Mouse (Mus musculus) CH12.LX (cell line): ENCODE measurements around the gene Prkn. TPM values are rescaled to one million over a fixed set of nuclear protein-coding genes. Genes with fewer than 3 reads are reported as not detected.

Source experiments
- DNase-seq: peaks from one replicate; pipeline ENCODE4 v3.0.0-alpha.2; 2013; ENCODE audit errors: extremely low read depth
- H3K27ac ChIP-seq: 2 replicates; pipeline ENCODE4 v1.5.1; 2012; ENCODE audit warnings: low read depth, mild to moderate bottlenecking, control low read depth, moderate library complexity; ENCODE audit not compliant: insufficient read depth
- H3K27me3 ChIP-seq: replicated peaks from 2 replicates; pipeline ENCODE3; 2012; ENCODE audit warnings: inconsistent platforms
- H3K36me3 ChIP-seq, 2 experiments: replicated peaks in 1 of 2; 2 replicates each; pipeline versions ENCODE3 to v1.6.1; 2012; ENCODE audit warnings: inconsistent platforms in 1 of 2, low read length in 1 of 2, mild to moderate bottlenecking in 1 of 2, mixed read lengths in 1 of 2, moderate library complexity in 1 of 2; ENCODE audit not compliant: control insufficient read depth in 1 of 2, insufficient read depth in 1 of 2
- H3K4me1 ChIP-seq, 2 experiments: 2 replicates each; pipeline ENCODE4 v1.6.1; 2012; ENCODE audit warnings: inconsistent platforms in 1 of 2, moderate library complexity in 1 of 2; ENCODE audit not compliant: insufficient read depth in 2 of 2, control insufficient read depth in 1 of 2
- H3K4me2 ChIP-seq: 2 replicates; pipeline ENCODE4 v1.6.1; 2012; ENCODE audit warnings: low read depth, mild to moderate bottlenecking, control low read depth; ENCODE audit not compliant: poor library complexity, insufficient read depth, severe bottlenecking
- H3K4me3 ChIP-seq, 3 experiments: fragments of 150-350 bp in 1 of 3; sonication (generic) in 1 of 3; replicated peaks in 1 of 3; 2 replicates each; pipeline versions ENCODE3 to v1.5.1; 2011 to 2012; ENCODE audit warnings: low read depth in 2 of 3, low read length in 2 of 3, mild to moderate bottlenecking in 2 of 3, moderate library complexity in 2 of 3, control low read depth in 1 of 3, improper control_type of control experiment in 1 of 3, inconsistent platforms in 1 of 3, mixed read lengths in 1 of 3; ENCODE audit not compliant: poor library complexity in 1 of 3
- H3K79me2 ChIP-seq: replicated peaks from 2 replicates; pipeline ENCODE4 v1.6.1; 2012; ENCODE audit warnings: mild to moderate bottlenecking, moderate library complexity; ENCODE audit not compliant: control insufficient read depth, poor library complexity, insufficient read depth, severe bottlenecking; ENCODE audit errors: extremely low read depth
- H3K9ac ChIP-seq: 2 replicates; pipeline ENCODE4 v1.6.1; 2012; ENCODE audit warnings: low read depth, mild to moderate bottlenecking, control low read depth, moderate library complexity; ENCODE audit not compliant: insufficient read depth
- H3K9me3 ChIP-seq: replicated peaks from 2 replicates; pipeline ENCODE3; 2012; ENCODE audit warnings: low read length, inconsistent platforms, mixed read lengths
- BHLHE40 ChIP-seq: IDR thresholded peaks from 2 replicates; pipeline ENCODE4 v1.6.1; 2011; ENCODE audit warnings: mild to moderate bottlenecking, low read depth, low read length, improper control_type of control experiment
- CHD1 ChIP-seq: IDR thresholded peaks from 2 replicates; pipeline ENCODE4 v1.6.1; 2012; ENCODE audit warnings: low read depth, low read length, improper control_type of control experiment, inconsistent platforms
- CHD2 ChIP-seq: IDR thresholded peaks from 2 replicates; pipeline ENCODE4 v1.6.1; 2011; ENCODE audit warnings: low read length, improper control_type of control experiment
- CTCF ChIP-seq, 2 experiments: IDR thresholded peaks in 1 of 2; conservative IDR thresholded peaks in 1 of 2; 2 replicates each; pipeline ENCODE4 v1.5.1; 2011 to 2012; ENCODE audit warnings: low read depth in 2 of 2, low read length in 2 of 2, improper control_type of control experiment in 1 of 2, inconsistent platforms in 1 of 2, mild to moderate bottlenecking in 1 of 2, moderate library complexity in 1 of 2
- E2F4 ChIP-seq: IDR thresholded peaks from 2 replicates; pipeline ENCODE4 v1.6.1; 2011; ENCODE audit warnings: low read depth, low read length, improper control_type of control experiment; ENCODE audit not compliant: insufficient replicate concordance
- ELF1 ChIP-seq: IDR thresholded peaks from 2 replicates; pipeline ENCODE4 v1.6.1; 2014; ENCODE audit warnings: low read depth, mild to moderate bottlenecking, inconsistent platforms, low read length, improper control_type of control experiment
- EP300 ChIP-seq: IDR thresholded peaks from 2 replicates; pipeline ENCODE4 v1.6.1; 2011; ENCODE audit warnings: low read length, improper control_type of control experiment
- ETS1 ChIP-seq: conservative IDR thresholded peaks from 2 replicates; pipeline ENCODE4 v1.6.1; 2012; ENCODE audit warnings: low read depth, mild to moderate bottlenecking, inconsistent platforms, low read length, improper control_type of control experiment, moderate library complexity
- GABPA ChIP-seq: IDR thresholded peaks from 2 replicates; pipeline ENCODE4 v1.6.1; 2012; ENCODE audit warnings: low read depth, low read length, improper control_type of control experiment, inconsistent platforms; ENCODE audit not compliant: insufficient replicate concordance
- HCFC1 ChIP-seq: IDR thresholded peaks from 2 replicates; pipeline ENCODE4 v1.6.1; 2012; ENCODE audit warnings: low read depth, mild to moderate bottlenecking, inconsistent platforms, low read length, improper control_type of control experiment
- IRF4 ChIP-seq: IDR thresholded peaks from 2 replicates; pipeline ENCODE4 v1.6.1; 2014; ENCODE audit warnings: low read depth, mild to moderate bottlenecking, inconsistent platforms, low read length, improper control_type of control experiment
- JUN ChIP-seq: IDR thresholded peaks from 2 replicates; pipeline ENCODE4 v1.6.1; 2011; ENCODE audit warnings: low read depth, mild to moderate bottlenecking, low read length, improper control_type of control experiment, moderate library complexity; ENCODE audit not compliant: insufficient read depth
- JUND ChIP-seq: conservative IDR thresholded peaks from 2 replicates; pipeline ENCODE4 v1.6.1; 2011; ENCODE audit warnings: low read depth, low read length, improper control_type of control experiment
- KAT2A ChIP-seq: IDR thresholded peaks from 2 replicates; pipeline ENCODE4 v1.6.1; 2012; ENCODE audit warnings: low read length, improper control_type of control experiment, inconsistent platforms; ENCODE audit not compliant: insufficient replicate concordance
- MAFK ChIP-seq: IDR thresholded peaks from 2 replicates; pipeline ENCODE4 v1.6.1; 2011; ENCODE audit warnings: low read length, improper control_type of control experiment; ENCODE audit not compliant: insufficient replicate concordance
- MAX ChIP-seq: IDR thresholded peaks from 2 replicates; pipeline ENCODE4 v1.6.1; 2011; ENCODE audit warnings: low read length, improper control_type of control experiment
- MAZ ChIP-seq: IDR thresholded peaks from 2 replicates; pipeline ENCODE4 v1.6.1; 2012; ENCODE audit warnings: low read depth, mild to moderate bottlenecking, inconsistent platforms, low read length, improper control_type of control experiment, moderate library complexity
- MEF2A ChIP-seq: IDR thresholded peaks from 2 replicates; pipeline ENCODE4 v1.6.1; 2014; ENCODE audit warnings: low read depth, mild to moderate bottlenecking, inconsistent platforms, low read length, improper control_type of control experiment, borderline replicate concordance
- MXI1 ChIP-seq: IDR thresholded peaks from 2 replicates; pipeline ENCODE4 v1.6.1; 2011; ENCODE audit warnings: mild to moderate bottlenecking, low read depth, low read length, improper control_type of control experiment
- MYC ChIP-seq: IDR thresholded peaks from 2 replicates; pipeline ENCODE4 v1.6.1; 2011; ENCODE audit warnings: low read depth, mild to moderate bottlenecking, improper control_type of control experiment, low read length
- NELFE ChIP-seq: IDR thresholded peaks from 2 replicates; pipeline ENCODE4 v1.6.1; 2011; ENCODE audit warnings: low read depth, low read length, improper control_type of control experiment
- NRF1 ChIP-seq: IDR thresholded peaks from 2 replicates; pipeline ENCODE4 v1.6.1; 2014; ENCODE audit warnings: low read depth, mild to moderate bottlenecking, inconsistent platforms, low read length, improper control_type of control experiment, moderate library complexity
- PAX5 ChIP-seq: IDR thresholded peaks from 2 replicates; pipeline ENCODE4 v1.6.1; 2012; ENCODE audit warnings: low read length, inconsistent platforms, mixed read lengths
- POLR2A ChIP-seq: IDR thresholded peaks from 2 replicates; pipeline ENCODE4 v1.6.1; 2011; ENCODE audit warnings: low read depth, mild to moderate bottlenecking, improper control_type of control experiment, low read length
- POLR2AphosphoS2 ChIP-seq: IDR thresholded peaks from 2 replicates; pipeline ENCODE4 v1.6.1; 2011; ENCODE audit warnings: low read depth, low read length, improper control_type of control experiment
- RAD21 ChIP-seq: IDR thresholded peaks from 2 replicates; pipeline ENCODE4 v1.6.1; 2011; ENCODE audit warnings: low read depth, mild to moderate bottlenecking, low read length, improper control_type of control experiment, moderate library complexity
- RCOR1 ChIP-seq: conservative IDR thresholded peaks from 2 replicates; pipeline ENCODE4 v1.6.1; 2012; ENCODE audit warnings: low read depth, mild to moderate bottlenecking, inconsistent platforms, low read length, improper control_type of control experiment
- SIN3A ChIP-seq: IDR thresholded peaks from 2 replicates; pipeline ENCODE4 v1.6.1; 2012; ENCODE audit warnings: low read length, improper control_type of control experiment, inconsistent platforms
- SMC3 ChIP-seq: IDR thresholded peaks from 2 replicates; pipeline ENCODE4 v1.6.1; 2011; ENCODE audit warnings: low read depth, low read length, improper control_type of control experiment
- TBP ChIP-seq: conservative IDR thresholded peaks from 2 replicates; pipeline ENCODE4 v1.6.1; 2011; ENCODE audit warnings: low read depth, low read length, improper control_type of control experiment
- TCF12 ChIP-seq: IDR thresholded peaks from 2 replicates; pipeline ENCODE4 v1.6.1; 2014; ENCODE audit warnings: low read depth, mild to moderate bottlenecking, inconsistent platforms, low read length, improper control_type of control experiment
- UBTF ChIP-seq: IDR thresholded peaks from 2 replicates; pipeline ENCODE4 v1.6.1; 2012; ENCODE audit warnings: low read depth, mild to moderate bottlenecking, inconsistent platforms, low read length, improper control_type of control experiment, moderate library complexity
- USF1 ChIP-seq: IDR thresholded peaks from 2 replicates; pipeline ENCODE4 v1.6.1; 2014; ENCODE audit warnings: low read depth, mild to moderate bottlenecking, inconsistent platforms, low read length, improper control_type of control experiment
- USF2 ChIP-seq: conservative IDR thresholded peaks from 2 replicates; pipeline ENCODE4 v1.6.1; 2011; ENCODE audit warnings: low read depth, low read length, improper control_type of control experiment
- ZC3H11A ChIP-seq: IDR thresholded peaks from 2 replicates; pipeline ENCODE4 v1.6.1; 2012; ENCODE audit warnings: low read depth, mild to moderate bottlenecking, inconsistent platforms, low read length, improper control_type of control experiment
- ZKSCAN1 ChIP-seq: IDR thresholded peaks from 2 replicates; pipeline ENCODE4 v1.6.1; 2012; ENCODE audit warnings: low read depth, inconsistent platforms, low read length, improper control_type of control experiment, borderline replicate concordance
- ZMIZ1 ChIP-seq: IDR thresholded peaks from 2 replicates; pipeline ENCODE4 v1.6.1; 2012; ENCODE audit warnings: low read depth, mild to moderate bottlenecking, inconsistent platforms, low read length, improper control_type of control experiment
- ZNF384 ChIP-seq: IDR thresholded peaks from 2 replicates; pipeline ENCODE4 v1.6.1; 2012; ENCODE audit warnings: low read depth, low read length, improper control_type of control experiment, inconsistent platforms
- dilution Hi-C: fragments of 300-500 bp; cut with MboI; formaldehyde crosslinking; loops from 2 replicates; pipeline ENCODE4 v1.14.3; 2020; ENCODE audit warnings: low sequenced_read_pairs; ENCODE audit not compliant: extremely low pct_unique_long_range_greater_than_20kb, extremely low pct_ligation_motif_present
- in situ Hi-C: fragments of 300-500 bp; cut with MboI; formaldehyde crosslinking; loops from 3 replicates; pipeline ENCODE4 v1.14.3; 2019; ENCODE audit warnings: low sequenced_read_pairs, low pct_ligation_motif_present, low pct_unique_long_range_greater_than_20kb, mixed read lengths
- polyA plus RNA-seq: library from polyadenylated mRNA; unstranded; fragments of >175 nt; gene quantifications from 2 replicates; pipeline ENCODE4 v1.2.1, GENCODE M21; 2012; ENCODE audit warnings: low read depth; ENCODE audit not compliant: insufficient read length
- total RNA-seq, 2 experiments: library from RNA; depleted of rRNA; stranded (reverse); fragments of 300-350 nt in 1 of 2; fragments of >200 nt in 1 of 2; gene quantifications; 2 replicates each; pipeline ENCODE4 v1.2.3; 2012 to 2014

Gene Prkn
- total RNA-seq (2012; rRNA removed) (0.08 and 0.13 TPM in 2 replicates), total RNA-seq (2014; rRNA removed) (not detected in 2 replicates), polyA plus RNA-seq (0.14 TPM in 1 of 2 replicates, not detected in the other)

DNA sequence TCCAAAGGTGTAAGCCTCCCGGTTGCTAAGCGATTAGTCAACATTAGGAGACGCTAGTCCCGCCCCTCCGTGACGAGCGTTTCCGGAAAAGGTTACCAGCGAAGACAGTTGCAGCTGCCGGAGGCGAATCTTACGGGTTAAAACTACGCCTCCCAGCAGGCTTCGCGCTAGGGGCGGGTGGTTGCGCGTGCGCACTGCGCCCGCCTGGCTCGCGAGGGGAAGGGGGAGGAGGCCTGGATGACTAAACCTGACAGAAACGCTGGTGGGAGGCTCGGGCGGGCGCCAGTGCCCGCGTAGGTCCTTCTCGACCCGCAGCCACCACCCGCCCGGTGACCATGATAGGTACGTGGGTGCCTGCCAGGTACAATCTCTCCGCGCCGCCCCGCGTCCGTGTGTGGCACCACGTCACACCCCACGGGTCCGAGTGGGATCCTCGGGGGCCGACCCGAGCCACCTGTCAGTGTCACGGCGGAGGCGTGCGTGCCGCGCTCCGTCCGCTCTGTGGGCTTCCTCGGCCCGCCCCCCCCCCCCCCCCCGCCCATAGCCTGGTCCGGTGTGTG lies at the start of gene Prkn, which contains the start of gene Pacrg:
Gene Prkn (plus strand): TSS at position 237 of the 560 bp plus-strand sequence.
Gene Pacrg (minus strand): TSS at position 164 of the 560 bp plus-strand sequence.
- no peaks in the 10 kb centered on the region for H3K79me2 ChIP-seq
- no peaks in the 10 kb centered on the region for H3K9me3 ChIP-seq
- no peaks in the 10 kb centered on the region; a peak in 1 of 4 replicates for H3K4me1 ChIP-seq
- TF ChIP-seq IRF4 (no peak), ZMIZ1 (no peak), POLR2A (peak; percentile 41; the same call in 1 of the 2 replicates), MAFK (no peak), ZKSCAN1 (no peak), MAZ (no peak), ELF1 (peak; percentile 78), E2F4 (no peak), SIN3A (0 out of 2 replicates have a peak, but pooled peaks have one; percentile 47), HCFC1 (peak; percentile 94), ZNF384 (no peak), CTCF (conservative IDR thresholded peaks at IDR 0.05 in 1 of 2, IDR thresholded peaks at IDR 0.05 in 1 of 2; ENCODE audit: low read depth in 2 of 2, low read length in 2 of 2) (no peak), RCOR1 (no peak), RAD21 (no peak), GABPA (no peak; the same call in 1 of the 2 replicates), NRF1 (peak; percentile 93), MEF2A (no peak), TBP (no peak), ETS1 (0 out of 2 replicates have a peak, but pooled peaks have one; percentile 10), MYC (no peak), KAT2A (peak; percentile 80; the same call in 1 of the 2 replicates), TCF12 (no peak), EP300 (no peak), CHD1 (no peak), BHLHE40 (no peak), UBTF (no peak), USF1 (no peak), POLR2AphosphoS2 (no peak), JUND (no peak), MAX (no peak), NELFE (no peak), CHD2 (0 out of 2 replicates have a peak, but pooled peaks have one; percentile 30), JUN (no peak), USF2 (no peak), MXI1 (0 out of 2 replicates have a peak, but pooled peaks have one; percentile 50), PAX5 (no peak), SMC3 (no peak), ZC3H11A (no peak)
- H3K27ac ChIP-seq = no peak within 1 kb of the TSS; the same call in 1 of the 2 replicates
- peak within 1 kb of the TSS; percentile 25 to 84 (median 63) for H3K4me3 ChIP-seq
- no peaks in the 10 kb centered on the region for H3K27me3 ChIP-seq
- in situ Hi-C loops (no loop called here), dilution Hi-C loops (no loop called here)
- DNase-seq = peak; percentile 89
- peak within 1 kb of the TSS; percentile 54 for H3K9ac ChIP-seq
- H3K4me2 ChIP-seq = peak within 1 kb of the TSS; percentile 39; the same call in 1 of the 2 replicates
- no peaks in the 10 kb centered on the region for H3K36me3 ChIP-seq
